Mouse (Mus musculus): Measurements from ENCODE around the gene Pde8a. TPM values are rescaled to one million over a fixed set of nuclear protein-coding genes. Genes with fewer than 3 reads are reported as not detected.
"Not testable (repeated sequence)": the region's sequence is repeated elsewhere in the genome, so short reads cannot be mapped to it uniquely, and the experiment has no call there.

The Pde8a gene
- polyA plus RNA-seq, 1 experiment = 39.6 TPM

GRCm38 (mm10) chr7:81196796-81197195 is 16.6 kb upstream of the Pde8a start:
- Histone ChIP-seq H3K4me3 (ENCODE audit: insufficient read depth, low read depth, low read length) (no peak overlapping the region), H3K4me1 (ENCODE audit: control insufficient read depth, insufficient read depth, insufficient read length, low read length) (no peaks in the 10 kb centered on the region)

DNA sequence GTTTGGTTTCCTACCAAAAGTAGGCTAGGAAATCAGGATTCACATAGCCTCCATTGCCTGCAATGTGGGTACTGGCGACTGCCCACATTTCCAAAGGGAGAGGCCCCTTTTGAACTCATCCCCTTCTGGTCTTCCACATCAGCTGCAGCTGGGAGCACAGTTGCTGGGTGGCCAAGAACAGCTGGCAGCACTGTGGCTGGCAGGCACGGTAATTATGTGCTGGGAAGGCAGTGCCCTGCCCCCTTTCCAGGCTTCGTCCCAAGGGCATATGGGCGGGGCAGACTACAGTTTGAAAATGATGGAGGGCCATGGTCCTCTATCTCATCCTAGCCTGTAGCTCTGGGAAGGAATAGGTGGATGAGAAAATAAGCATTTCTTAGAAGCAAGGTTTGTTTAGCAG is 14.9 kb upstream of the Pde8a start:
- Histone ChIP-seq H3K4me1 (ENCODE audit: control insufficient read depth, insufficient read depth, insufficient read length, low read length) (no peaks in the 10 kb centered on the region), H3K27ac (replicated peaks; ENCODE audit: low read depth, low read length) (no peak overlapping the region), H3K4me3 (ENCODE audit: insufficient read depth, low read depth, low read length) (no peak overlapping the region)

More at GRCm38 (mm10) chr7:81196796-81197195, 16.6 kb upstream of the Pde8a start:
- H3K27ac ChIP-seq (replicated peaks; ENCODE audit: low read depth, low read length) = no peak overlapping the region

- Histone ChIP-seq H3K4me3 (ENCODE audit: insufficient read depth, low read depth, low read length) (no peak overlapping the region), H3K4me1 (ENCODE audit: control insufficient read depth, insufficient read depth, insufficient read length, low read length) (no peaks in the 10 kb centered on the region), H3K27ac (replicated peaks; ENCODE audit: low read depth, low read length) (no peak overlapping the region)
Observed at GRCm38 (mm10) chr7:81199109-81199508, 14.3 kb upstream of the Pde8a start.

- H3K27ac ChIP-seq (replicated peaks; ENCODE audit: low read depth, low read length) = no peak overlapping the region
- H3K4me1 ChIP-seq (ENCODE audit: control insufficient read depth, insufficient read depth, insufficient read length, low read length) = no peaks in the 10 kb centered on the region
- H3K4me3 ChIP-seq (ENCODE audit: insufficient read depth, low read depth, low read length) = no peak overlapping the region
Observed at GRCm38 (mm10) chr7:81199757-81200156, 13.6 kb upstream of the Pde8a start.

DNA sequence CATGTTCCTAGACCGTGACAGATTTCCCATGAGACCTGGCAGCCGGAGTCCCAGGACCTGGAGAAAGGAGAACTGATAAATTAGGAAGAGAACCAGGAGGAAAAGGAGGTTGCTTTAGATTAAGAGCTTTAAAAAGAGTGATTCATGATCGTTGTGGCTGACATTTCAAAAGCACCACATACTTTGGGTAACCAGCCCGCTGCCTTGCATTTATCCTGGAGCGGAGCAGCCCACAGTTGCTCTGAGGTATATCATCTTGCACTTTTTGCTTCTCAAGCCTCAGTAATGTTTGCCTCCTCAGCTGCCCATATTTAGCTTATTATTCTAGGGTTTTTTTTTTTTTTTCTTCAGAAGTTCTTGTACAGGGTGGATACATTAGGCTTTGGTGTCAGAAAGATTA is 11.0 kb upstream of the Pde8a start:
- H3K4me1 ChIP-seq (ENCODE audit: control insufficient read depth, insufficient read depth, insufficient read length, low read length) = no peaks in the 10 kb centered on the region
- no peak overlapping the region for H3K4me3 ChIP-seq (ENCODE audit: insufficient read depth, low read depth, low read length)
- H3K27ac ChIP-seq (replicated peaks; ENCODE audit: low read depth, low read length) = no peak overlapping the region

GRCm38 (mm10) chr7:81203576-81203975 is 9.8 kb upstream of the Pde8a start:
- H3K4me1 ChIP-seq (ENCODE audit: control insufficient read depth, insufficient read depth, insufficient read length, low read length); H3K27ac ChIP-seq (replicated peaks; ENCODE audit: low read depth, low read length); H3K4me3 ChIP-seq (ENCODE audit: insufficient read depth, low read depth, low read length): not testable (repeated sequence)

- Histone ChIP-seq H3K27ac (replicated peaks; ENCODE audit: low read depth, low read length) (no peak overlapping the region), H3K4me1 (ENCODE audit: control insufficient read depth, insufficient read depth, insufficient read length, low read length) (no peaks in the 10 kb centered on the region), H3K4me3 (ENCODE audit: insufficient read depth, low read depth, low read length) (no peak overlapping the region)
Observed at GRCm38 (mm10) chr7:81208944-81209343, 4.5 kb upstream of the Pde8a start.

DNA sequence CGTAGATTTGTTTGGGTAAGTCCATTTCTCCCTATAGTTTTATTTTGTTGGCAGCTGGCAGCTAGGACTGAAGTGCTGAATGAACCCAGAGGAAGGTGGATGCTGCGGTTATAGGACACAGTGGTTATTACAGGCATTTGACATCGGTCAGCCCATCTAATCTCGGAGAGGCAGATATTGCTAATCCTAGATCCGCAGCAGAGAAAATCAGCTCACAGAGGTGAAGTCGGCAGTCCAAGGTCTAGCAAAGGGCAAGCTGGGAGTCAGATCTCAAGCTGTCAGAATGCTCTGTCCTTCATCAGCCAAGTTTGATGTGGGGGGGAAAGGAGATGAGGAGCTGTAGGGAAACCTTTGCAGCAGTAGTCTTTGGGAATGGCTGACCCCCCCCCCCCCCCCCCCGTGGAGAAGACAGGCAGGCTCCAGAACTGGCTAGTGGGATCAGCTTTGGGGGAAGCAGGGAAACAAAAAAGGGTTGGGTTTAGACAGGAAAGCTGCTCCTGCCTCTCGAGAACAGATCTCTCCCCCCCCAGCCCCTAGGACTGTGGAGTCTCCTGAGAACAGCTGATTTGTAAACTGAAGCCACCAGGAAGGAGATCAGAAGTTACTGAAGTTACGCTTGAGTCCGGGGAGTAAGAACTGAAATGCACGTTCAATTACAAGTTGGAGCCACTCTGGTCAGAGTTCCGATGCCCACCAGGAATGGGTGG is 3.3 kb upstream of the Pde8a start:
- Histone ChIP-seq H3K27ac (replicated peaks; ENCODE audit: low read depth, low read length) (no peak overlapping the region), H3K4me1 (ENCODE audit: control insufficient read depth, insufficient read depth, insufficient read length, low read length) (no peaks in the 10 kb centered on the region), H3K4me3 (ENCODE audit: insufficient read depth, low read depth, low read length) (no peak overlapping the region)

DNA sequence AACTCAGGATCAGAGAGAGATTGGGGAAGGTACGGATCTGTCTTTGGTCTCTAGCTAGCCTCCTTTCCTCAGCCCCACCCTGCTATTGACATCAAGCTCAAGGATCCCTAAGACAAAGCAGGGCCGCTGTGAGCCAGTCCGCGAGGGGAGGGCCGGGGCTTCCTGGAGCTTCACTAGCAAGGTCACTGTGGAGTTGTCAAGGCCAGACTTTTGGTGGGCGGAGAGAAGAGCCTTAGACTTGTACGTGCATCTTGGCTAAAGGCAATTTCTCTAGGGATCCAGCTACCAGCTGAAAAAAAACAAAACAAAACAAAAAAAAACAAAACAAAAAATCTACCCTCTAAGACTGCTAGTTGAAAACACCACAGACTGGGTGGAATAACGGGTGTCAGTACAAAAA is 1.6 kb upstream of the Pde8a start:
- H3K4me3 ChIP-seq (ENCODE audit: insufficient read depth, low read depth, low read length) = peak overlapping the region; percentile 71
- H3K4me1 ChIP-seq (ENCODE audit: control insufficient read depth, insufficient read depth, insufficient read length, low read length) = peaks cover 4% of the 10 kb centered on the region; the same call in 1 of the 2 replicates
- H3K27ac ChIP-seq (replicated peaks; ENCODE audit: low read depth, low read length) = peak overlapping the region; percentile 96

DNA sequence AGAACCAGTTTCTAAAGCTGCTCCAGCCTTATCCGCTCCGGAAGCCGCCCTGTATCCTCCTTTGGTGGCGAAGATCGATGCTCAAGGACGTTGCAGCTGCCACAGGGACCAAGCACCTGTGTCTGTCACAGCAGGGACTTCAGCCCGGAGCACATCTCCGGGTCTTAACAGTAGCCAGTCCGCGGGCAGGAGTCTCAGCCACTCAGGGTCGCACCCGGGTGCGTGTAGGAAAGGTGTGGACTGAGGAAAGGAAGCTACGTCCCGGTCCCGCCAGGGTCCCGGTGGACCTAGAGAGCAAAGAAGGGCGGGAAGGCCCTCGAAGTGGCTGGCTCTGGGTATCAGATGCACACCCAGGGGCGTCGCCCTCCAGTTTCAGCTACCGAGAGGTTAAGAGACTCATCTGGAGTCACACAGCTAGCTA is 1.1 kb upstream of the Pde8a start:
- H3K4me3 ChIP-seq (ENCODE audit: insufficient read depth, low read depth, low read length) = peak overlapping the region; percentile 71
- peak overlapping the region; percentile 96 for H3K27ac ChIP-seq (replicated peaks; ENCODE audit: low read depth, low read length)
- H3K4me1 ChIP-seq (ENCODE audit: control insufficient read depth, insufficient read depth, insufficient read length, low read length) = peaks cover 4% of the 10 kb centered on the region; the same call in 1 of the 2 replicates

GRCm38 (mm10) chr7:81212697-81213346 is 574 bp upstream of the Pde8a start:
- H3K27ac ChIP-seq (replicated peaks; ENCODE audit: low read depth, low read length) = peak overlapping the region; percentile 96
- peak overlapping the region; percentile 71 for H3K4me3 ChIP-seq (ENCODE audit: insufficient read depth, low read depth, low read length)
- peaks cover 4% of the 10 kb centered on the region for H3K4me1 ChIP-seq (ENCODE audit: control insufficient read depth, insufficient read depth, insufficient read length, low read length)

DNA sequence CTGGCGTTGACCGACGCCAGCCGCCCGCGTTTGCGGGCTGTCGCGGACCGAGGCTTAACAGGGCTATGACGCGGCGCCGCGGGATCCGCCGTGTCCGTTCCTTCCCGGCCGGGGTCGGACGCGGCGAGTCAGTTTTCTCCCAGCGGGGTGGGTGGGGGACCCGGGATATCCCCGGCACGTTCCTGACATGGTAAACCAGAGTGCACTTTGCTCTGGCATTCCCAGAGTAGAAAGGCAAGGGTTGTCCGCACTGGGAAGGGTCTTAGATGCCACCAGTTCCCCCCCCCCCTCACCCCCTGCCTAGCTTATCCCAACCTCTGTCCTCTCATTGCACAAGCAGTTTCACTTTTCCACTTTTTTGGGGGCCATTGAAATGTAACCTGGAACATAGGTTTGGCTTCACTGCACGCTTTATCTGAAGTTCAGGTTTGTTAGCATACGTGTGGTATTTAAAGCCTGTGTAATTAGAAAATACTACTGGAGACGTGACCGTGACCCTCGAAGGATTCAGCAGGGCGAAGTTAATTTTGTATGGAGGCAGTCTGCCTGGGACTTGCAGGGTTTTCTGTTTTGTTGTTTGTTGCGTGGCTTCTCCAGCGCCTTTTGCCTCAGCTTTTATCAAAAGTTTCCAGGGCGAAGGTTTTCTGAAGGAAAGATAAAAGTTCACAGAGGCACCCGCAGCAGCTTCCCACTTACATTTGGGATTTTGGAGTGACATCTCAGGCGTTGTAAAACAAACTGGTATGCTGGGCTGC is 934 bp downstream of the Pde8a start:
- peak overlapping the region; percentile 71 for H3K4me3 ChIP-seq (ENCODE audit: insufficient read depth, low read depth, low read length)
- H3K27ac ChIP-seq (replicated peaks; ENCODE audit: low read depth, low read length) = peak overlapping the region; percentile 74
- H3K4me1 ChIP-seq (ENCODE audit: control insufficient read depth, insufficient read depth, insufficient read length, low read length) = peaks cover 9% of the 10 kb centered on the region

DNA sequence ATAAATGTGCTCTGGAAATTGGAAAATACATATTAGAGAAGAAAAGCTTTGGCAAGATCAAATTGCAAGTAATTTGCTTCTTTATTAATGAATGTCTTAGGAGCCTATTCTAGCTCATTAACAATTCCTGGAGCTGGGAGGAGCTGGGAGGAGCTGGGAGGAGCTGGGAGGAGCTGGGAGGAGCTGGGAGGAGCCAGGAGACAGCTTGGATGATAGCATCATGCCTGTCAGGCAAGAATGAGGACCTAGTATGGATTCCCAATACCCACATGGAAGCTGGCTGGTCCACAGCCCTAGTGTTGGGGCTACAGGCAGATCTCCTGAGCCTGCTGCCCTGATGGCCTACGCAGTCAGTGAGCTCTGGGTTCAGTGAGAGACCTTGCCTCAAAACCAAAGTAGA is 2.6 kb downstream of the Pde8a start:
- H3K4me1 ChIP-seq (ENCODE audit: control insufficient read depth, insufficient read depth, insufficient read length, low read length) = peaks cover 16% of the 10 kb centered on the region
- H3K4me3 ChIP-seq (ENCODE audit: insufficient read depth, low read depth, low read length) = no peak overlapping the region
- no peak overlapping the region for H3K27ac ChIP-seq (replicated peaks; ENCODE audit: low read depth, low read length)

DNA sequence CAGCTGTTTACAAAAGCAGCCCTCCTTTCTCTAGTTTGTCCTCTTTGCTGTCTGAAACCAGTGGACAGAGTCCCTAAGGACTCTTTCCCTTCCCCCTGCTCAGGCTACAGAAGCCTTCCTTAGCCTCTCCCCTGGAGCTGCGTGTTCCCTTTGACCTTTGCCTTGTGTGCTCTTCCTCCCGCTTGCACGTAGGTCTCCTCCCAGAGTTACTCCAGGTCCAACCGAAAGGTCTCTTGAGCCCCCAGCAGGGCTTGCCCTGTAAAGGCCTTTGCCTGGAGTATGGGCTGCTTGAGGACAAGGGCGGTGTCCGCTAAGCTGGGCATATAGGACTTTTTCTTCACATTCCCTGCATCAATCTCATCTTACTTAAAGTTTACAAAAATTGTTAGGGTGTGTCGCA is 5.9 kb downstream of the Pde8a start:
- H3K4me1 ChIP-seq (ENCODE audit: control insufficient read depth, insufficient read depth, insufficient read length, low read length) = peaks cover 16% of the 10 kb centered on the region
- peak overlapping the region; percentile 70 for H3K27ac ChIP-seq (replicated peaks; ENCODE audit: low read depth, low read length)
- no peak overlapping the region for H3K4me3 ChIP-seq (ENCODE audit: insufficient read depth, low read depth, low read length)

DNA sequence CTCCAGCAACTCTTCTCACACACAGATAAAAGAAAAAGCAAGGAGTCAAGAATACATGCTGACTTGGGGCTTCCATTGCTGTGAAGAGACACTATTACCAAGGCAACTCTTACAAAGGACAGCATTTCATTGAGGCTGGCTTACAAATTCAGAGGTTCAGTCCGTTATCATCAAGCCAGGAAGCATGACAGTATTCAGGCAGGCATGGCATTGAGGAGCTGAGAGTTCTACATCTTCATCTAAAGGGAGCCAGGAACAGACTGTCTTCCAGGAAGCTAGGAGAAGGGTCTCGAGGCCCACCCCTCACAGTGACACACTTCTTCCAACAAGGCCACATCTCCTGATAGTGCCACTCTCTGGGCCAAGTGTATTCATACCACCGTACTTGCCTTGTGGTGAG is 7.0 kb downstream of the Pde8a start:
- Histone ChIP-seq H3K27ac (replicated peaks; ENCODE audit: low read depth, low read length) (no peak overlapping the region), H3K4me1 (ENCODE audit: control insufficient read depth, insufficient read depth, insufficient read length, low read length) (peaks cover 17% of the 10 kb centered on the region), H3K4me3 (ENCODE audit: insufficient read depth, low read depth, low read length) (no peak overlapping the region)
